9 mouse cellular contexts compared by ENCODE assay signal in genomic region chr15:51104796-51105195, GRCm38 (mm10).
A peak's percentile ranks its signal among the peaks of the same experiment; 100 is the strongest.
DNase-seq lines count a peak whose midpoint lies in the region; ATAC-seq and TF ChIP-seq lines count a peak whose summit lies in the region.
"Had no signal": no experiment of that assay in that cellular context is flagged by ENCODE, and none has a peak within 500 bp of the region (broad histone marks: within the 10 kb centered on the region; RNA-seq: fewer than 3 reads in every experiment).

No protein-coding gene starts in this region.

- H3K4me1 ChIP-seq in lung, embryonic 15.5 days: peaks cover 5% of the 10 kb centered on the region; the same call in 1 of the 2 replicates
- H3K4me1 ChIP-seq in limb, embryonic 10.5 days: peaks cover 17% of the 10 kb centered on the region
- no peaks in the 10 kb centered on the region for H3K4me1 ChIP-seq in stomach, embryonic 15.5 days
- H3K4me1 ChIP-seq in thymus, adult 2 months (replicated peaks; ENCODE audit: control insufficient read depth, insufficient read depth, low read length): no peaks in the 10 kb centered on the region

- H3K27ac ChIP-seq in lung, embryonic 15.5 days: no peak overlapping the region
- peak overlapping the region; percentile 69 for H3K27ac ChIP-seq in limb, embryonic 10.5 days
- no peak overlapping the region for H3K27ac ChIP-seq in stomach, embryonic 15.5 days
- no peak overlapping the region for H3K27ac ChIP-seq in thymus, adult 2 months (ENCODE audit: control insufficient read depth, insufficient read depth, low read length)

- H3K4me3 ChIP-seq in lung, embryonic 15.5 days: no peak overlapping the region
- peak overlapping the region; percentile 29; the same call in 1 of the 2 replicates for H3K4me3 ChIP-seq in limb, embryonic 10.5 days
- no peak overlapping the region for H3K4me3 ChIP-seq in stomach, embryonic 15.5 days (replicated peaks)
- no peak overlapping the region for H3K4me3 ChIP-seq in thymus, adult 2 months (ENCODE audit: control insufficient read depth, insufficient read depth, low read length)

- no peaks in the 10 kb centered on the region for H3K27me3 ChIP-seq in lung, embryonic 15.5 days
- H3K27me3 ChIP-seq in limb, embryonic 10.5 days (ENCODE audit: low read depth, poor library complexity, severe bottlenecking): no peaks in the 10 kb centered on the region
- H3K27me3 ChIP-seq in stomach, embryonic 15.5 days (replicated peaks): no peaks in the 10 kb centered on the region
- no peaks in the 10 kb centered on the region for H3K27me3 ChIP-seq in thymus, adult 2 months (ENCODE audit: control insufficient read depth, insufficient read depth, low read length)

- H3K4me2 ChIP-seq in lung, embryonic 15.5 days: peak overlapping the region; percentile 32; the same call in 1 of the 2 replicates
- peak overlapping the region; percentile 46 for H3K4me2 ChIP-seq in stomach, embryonic 15.5 days

- WGBS in lung, embryonic 15.5 days: 44% methylated on average over 5 of the region's 5 CpGs
- WGBS in limb, embryonic 10.5 days: 46% methylated on average over 5 of the region's 5 CpGs
- WGBS in stomach, embryonic 15.5 days: 36% methylated on average over 5 of the region's 5 CpGs
- WGBS in thymus, adult 2 months: 90% methylated on average over 5 of the region's 5 CpGs

- TF ChIP-seq CTCF in thymus, adult 2 months (IDR thresholded peaks at IDR 0.05; ENCODE audit: borderline replicate concordance, control insufficient read depth, extremely low read depth, insufficient read depth, low read length, poor library complexity): no peak

- no peak for TF ChIP-seq POLR2A in thymus, adult 2 months (IDR thresholded peaks at IDR 0.05; ENCODE audit: control insufficient read depth, extremely low read depth, insufficient read depth, low read length, poor library complexity)

- H3K36me3 ChIP-seq in lung, embryonic 15.5 days: no peaks in the 10 kb centered on the region
- H3K36me3 ChIP-seq in limb, embryonic 10.5 days: no peaks in the 10 kb centered on the region
- no peaks in the 10 kb centered on the region for H3K36me3 ChIP-seq in stomach, embryonic 15.5 days
- H3K36me3 ChIP-seq in thymus, adult 2 months (ENCODE audit: control insufficient read depth, insufficient read depth, low read length): no peaks in the 10 kb centered on the region

- H3K9me3 ChIP-seq in lung, embryonic 15.5 days: no peaks in the 10 kb centered on the region
- no peaks in the 10 kb centered on the region for H3K9me3 ChIP-seq in limb, embryonic 10.5 days (replicated peaks)
- no peaks in the 10 kb centered on the region for H3K9me3 ChIP-seq in stomach, embryonic 15.5 days

- DNase-seq in embryo, embryonic 11 days: peak; percentile 16
- no peak for DNase-seq in embryo, embryonic 10 days (ENCODE audit: low spot score)
- no peak for DNase-seq in lung, postnatal 10 days
- no peak for DNase-seq in limb, embryonic 10.5 days (ENCODE audit: low spot score)
- no peak for DNase-seq in thymus, adult 2 months
- no peak for DNase-seq in urinary bladder, postnatal 25 days (ENCODE audit: low spot score)
- DNase-seq: cerebellum, postnatal 36 days had no signal

- H3K9ac ChIP-seq in lung, embryonic 15.5 days: no peak overlapping the region
- no peak overlapping the region for H3K9ac ChIP-seq in stomach, embryonic 15.5 days

- ATAC-seq in lung, embryonic 15.5 days (ENCODE audit: borderline replicate concordance, extremely low read depth, low FRiP score, low TSS enrichment): no peak
- no peak for ATAC-seq in stomach, embryonic 15.5 days (ENCODE audit: insufficient read depth, low FRiP score, low read depth)
